Mouse (Mus musculus): ENCODE results near the gene Patl1. TPM values are rescaled to one million over a fixed set of nuclear protein-coding genes. Genes with fewer than 3 reads are reported as not detected.
"Not testable (repeated sequence)": the region's sequence is repeated elsewhere in the genome, so short reads cannot be mapped to it uniquely, and the experiment has no call there.

Patl1 gene
- 13.9 TPM for polyA plus RNA-seq (2012; fragmentation: generic; extraction: Trizol)

DNA sequence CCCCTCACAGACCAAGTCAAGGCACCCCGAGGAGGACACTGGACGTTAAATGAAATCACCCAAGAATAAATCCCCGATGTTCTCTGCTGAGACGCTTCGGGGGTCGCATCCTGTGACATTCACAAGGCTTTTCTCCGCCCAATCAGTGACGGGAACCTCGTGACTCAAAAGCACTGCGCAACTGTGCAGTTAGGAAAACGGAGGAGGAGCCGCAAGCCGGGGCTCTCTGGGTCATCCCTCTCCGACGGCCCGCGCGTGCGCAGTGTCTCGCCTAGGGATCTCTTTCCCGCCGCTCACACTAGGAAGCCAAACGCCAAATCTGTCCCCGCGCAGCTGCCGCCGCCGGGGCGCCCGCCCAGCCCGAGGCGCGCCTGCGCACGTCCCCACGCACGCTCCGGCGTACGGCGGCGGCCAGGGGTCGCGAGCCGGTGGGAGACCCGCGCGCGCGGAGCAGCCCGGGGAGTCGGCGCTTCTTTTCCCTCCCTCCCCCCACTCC is at the start of gene Patl1:
Gene Patl1 (plus strand): TSS at position 363 of the 496 bp plus-strand sequence.
- peak within 1 kb of the TSS; percentile 82 for H3K4me3 ChIP-seq
- H3K4me2 ChIP-seq (ENCODE audit: low read depth) = peak within 1 kb of the TSS; percentile 94
- H3K27me3 ChIP-seq (ENCODE audit: control insufficient read depth, insufficient read depth, insufficient read length) = no peaks in the 10 kb centered on the region
- TF ChIP-seq POLR2AphosphoS2 (IDR thresholded peaks at IDR 0.05; ENCODE audit: insufficient read length, low read depth) = peak; percentile 12
- TF ChIP-seq CEBPB (IDR thresholded peaks at IDR 0.05; ENCODE audit: insufficient read depth, poor library complexity, severe bottlenecking) = no peak
- TF ChIP-seq TCF12 (IDR thresholded peaks at IDR 0.05; ENCODE audit: insufficient read depth, poor library complexity, severe bottlenecking) = peak; percentile 26
- no peak for TF ChIP-seq MAX (IDR thresholded peaks at IDR 0.05; ENCODE audit: low read depth)
- peak in 2 of 3 experiments; percentile 91 to 96 for TF ChIP-seq MYOD1 (IDR thresholded peaks at IDR 0.05; ENCODE audit: control insufficient read depth in 1 of 3, insufficient read length in 2 of 3, low read depth in 2 of 3)
- TF ChIP-seq MYOG (IDR thresholded peaks at IDR 0.05; ENCODE audit: control insufficient read depth in 1 of 3, insufficient read depth in 1 of 3, insufficient read length in 2 of 3, low read depth in 2 of 3) = peak; percentile 66 to 92 (median 88)
- no peak for TF ChIP-seq E2F4 (IDR thresholded peaks at IDR 0.05; ENCODE audit: insufficient read depth)
- TF ChIP-seq POLR2A (IDR thresholded peaks at IDR 0.05; ENCODE audit: insufficient read length, low read depth) = peak; percentile 72
- TF ChIP-seq SRF (IDR thresholded peaks at IDR 0.05; ENCODE audit: control insufficient read depth, insufficient read length, low read depth) = peak; percentile 25
- no peak for TF ChIP-seq REST (IDR thresholded peaks at IDR 0.05; ENCODE audit: insufficient read depth, insufficient read length)
- TF ChIP-seq TCF3 (IDR thresholded peaks at IDR 0.05; ENCODE audit: insufficient read length, low read depth) = no peak
- TF ChIP-seq USF1 (IDR thresholded peaks at IDR 0.05; ENCODE audit: low read depth) = peak; percentile 71
- peaks cover 45% of the 10 kb centered on the region for H3K79me2 ChIP-seq (ENCODE audit: control insufficient read depth, insufficient read depth)
- H3ac ChIP-seq (ENCODE audit: control insufficient read depth, insufficient read length) = peak within 1 kb of the TSS; percentile 76
- peaks cover 10% of the 10 kb centered on the region for H3K36me3 ChIP-seq (ENCODE audit: control insufficient read depth, insufficient read depth)

DNA sequence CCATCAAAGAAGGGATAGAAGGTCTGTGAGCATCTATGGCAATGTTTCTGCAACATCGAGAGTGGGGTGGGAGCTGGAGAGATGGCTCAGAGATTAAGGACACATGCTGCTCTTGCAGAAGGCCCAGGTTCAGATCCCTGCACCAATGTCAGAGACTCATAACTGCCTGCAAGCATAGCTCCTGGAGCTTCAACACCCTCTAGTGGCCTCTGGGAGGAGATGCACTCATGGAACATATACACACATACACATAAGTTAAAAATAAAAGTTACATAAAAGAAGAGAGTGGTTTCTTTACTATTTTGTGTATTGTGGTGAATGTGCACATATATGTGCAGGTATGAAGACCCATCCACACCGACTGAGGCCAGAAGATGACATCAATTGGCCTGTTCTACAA is 44.4 kb upstream of the Patl1 start:
- H3K4me2 ChIP-seq (ENCODE audit: low read depth) = no peak overlapping the region
- TF ChIP-seq CEBPB (IDR thresholded peaks at IDR 0.05; ENCODE audit: insufficient read depth, poor library complexity, severe bottlenecking) = no peak
- no peak for TF ChIP-seq TCF3 (IDR thresholded peaks at IDR 0.05; ENCODE audit: insufficient read length, low read depth)
- TF ChIP-seq USF1 (IDR thresholded peaks at IDR 0.05; ENCODE audit: low read depth) = no peak
- no peak for TF ChIP-seq MYOG (IDR thresholded peaks at IDR 0.05; ENCODE audit: control insufficient read depth in 1 of 3, insufficient read depth in 1 of 3, insufficient read length in 2 of 3, low read depth in 2 of 3)
- no peak for TF ChIP-seq SRF (IDR thresholded peaks at IDR 0.05; ENCODE audit: control insufficient read depth, insufficient read length, low read depth)
- TF ChIP-seq TCF12 (IDR thresholded peaks at IDR 0.05; ENCODE audit: insufficient read depth, poor library complexity, severe bottlenecking) = no peak
- no peak for TF ChIP-seq MAX (IDR thresholded peaks at IDR 0.05; ENCODE audit: low read depth)
- no peak for TF ChIP-seq MYOD1 (IDR thresholded peaks at IDR 0.05; ENCODE audit: control insufficient read depth in 1 of 3, insufficient read length in 2 of 3, low read depth in 2 of 3)
- no peak for TF ChIP-seq POLR2A (IDR thresholded peaks at IDR 0.05; ENCODE audit: insufficient read length, low read depth)
- no peak for TF ChIP-seq REST (IDR thresholded peaks at IDR 0.05; ENCODE audit: insufficient read depth, insufficient read length)
- no peak for TF ChIP-seq E2F4 (IDR thresholded peaks at IDR 0.05; ENCODE audit: insufficient read depth)
- TF ChIP-seq POLR2AphosphoS2 (IDR thresholded peaks at IDR 0.05; ENCODE audit: insufficient read length, low read depth) = no peak
- no peak overlapping the region for H3K4me3 ChIP-seq
- H3K27me3 ChIP-seq (ENCODE audit: control insufficient read depth, insufficient read depth, insufficient read length) = no peaks in the 10 kb centered on the region
- no peak overlapping the region for H3ac ChIP-seq (ENCODE audit: control insufficient read depth, insufficient read length)
- H3K36me3 ChIP-seq (ENCODE audit: control insufficient read depth, insufficient read depth) = no peaks in the 10 kb centered on the region
- H3K79me2 ChIP-seq (ENCODE audit: control insufficient read depth, insufficient read depth) = no peaks in the 10 kb centered on the region

DNA sequence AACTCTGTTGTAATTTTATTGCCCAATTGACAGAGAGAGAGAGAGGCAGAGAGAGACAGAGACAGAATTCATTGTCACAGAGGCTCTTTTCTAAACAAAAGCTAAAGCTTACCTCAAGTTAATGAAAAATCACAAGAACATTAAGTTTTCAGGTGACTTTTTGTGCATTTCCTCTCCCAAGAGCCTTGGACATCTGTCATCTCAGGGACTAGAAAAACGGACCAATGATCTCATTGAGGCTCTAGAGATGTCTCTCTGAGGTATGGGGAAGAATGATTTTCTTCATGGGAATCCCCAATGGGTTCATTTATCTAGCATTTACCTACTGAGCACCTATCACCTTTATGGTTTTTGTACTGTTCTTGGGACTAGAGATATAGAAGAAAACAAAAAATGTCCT is 37.2 kb upstream of the Patl1 start, which contains the start of gene Olfr1419:
Gene Olfr1419 (minus strand): TSS at position 101 of the 400 bp plus-strand sequence.
- Histone ChIP-seq H3ac (ENCODE audit: control insufficient read depth, insufficient read length) (no peak within 1 kb of the TSS), H3K27me3 (ENCODE audit: control insufficient read depth, insufficient read depth, insufficient read length) (no peaks in the 10 kb centered on the region), H3K4me2 (ENCODE audit: low read depth) (no peak within 1 kb of the TSS), H3K79me2 (ENCODE audit: control insufficient read depth, insufficient read depth) (no peaks in the 10 kb centered on the region), H3K4me3 (no peak within 1 kb of the TSS), H3K36me3 (ENCODE audit: control insufficient read depth, insufficient read depth) (no peaks in the 10 kb centered on the region)
- no peak for TF ChIP-seq USF1 (IDR thresholded peaks at IDR 0.05; ENCODE audit: low read depth)
- TF ChIP-seq MAX (IDR thresholded peaks at IDR 0.05; ENCODE audit: low read depth) = no peak
- TF ChIP-seq TCF12 (IDR thresholded peaks at IDR 0.05; ENCODE audit: insufficient read depth, poor library complexity, severe bottlenecking) = no peak
- no peak for TF ChIP-seq REST (IDR thresholded peaks at IDR 0.05; ENCODE audit: insufficient read depth, insufficient read length)
- TF ChIP-seq POLR2A (IDR thresholded peaks at IDR 0.05; ENCODE audit: insufficient read length, low read depth) = no peak
- TF ChIP-seq E2F4 (IDR thresholded peaks at IDR 0.05; ENCODE audit: insufficient read depth) = no peak
- no peak for TF ChIP-seq MYOD1 (IDR thresholded peaks at IDR 0.05; ENCODE audit: control insufficient read depth in 1 of 3, insufficient read length in 2 of 3, low read depth in 2 of 3)
- TF ChIP-seq TCF3 (IDR thresholded peaks at IDR 0.05; ENCODE audit: insufficient read length, low read depth) = no peak
- no peak for TF ChIP-seq MYOG (IDR thresholded peaks at IDR 0.05; ENCODE audit: control insufficient read depth in 1 of 3, insufficient read depth in 1 of 3, insufficient read length in 2 of 3, low read depth in 2 of 3)
- TF ChIP-seq POLR2AphosphoS2 (IDR thresholded peaks at IDR 0.05; ENCODE audit: insufficient read length, low read depth) = no peak
- TF ChIP-seq SRF (IDR thresholded peaks at IDR 0.05; ENCODE audit: control insufficient read depth, insufficient read length, low read depth) = no peak
- no peak for TF ChIP-seq CEBPB (IDR thresholded peaks at IDR 0.05; ENCODE audit: insufficient read depth, poor library complexity, severe bottlenecking)

DNA sequence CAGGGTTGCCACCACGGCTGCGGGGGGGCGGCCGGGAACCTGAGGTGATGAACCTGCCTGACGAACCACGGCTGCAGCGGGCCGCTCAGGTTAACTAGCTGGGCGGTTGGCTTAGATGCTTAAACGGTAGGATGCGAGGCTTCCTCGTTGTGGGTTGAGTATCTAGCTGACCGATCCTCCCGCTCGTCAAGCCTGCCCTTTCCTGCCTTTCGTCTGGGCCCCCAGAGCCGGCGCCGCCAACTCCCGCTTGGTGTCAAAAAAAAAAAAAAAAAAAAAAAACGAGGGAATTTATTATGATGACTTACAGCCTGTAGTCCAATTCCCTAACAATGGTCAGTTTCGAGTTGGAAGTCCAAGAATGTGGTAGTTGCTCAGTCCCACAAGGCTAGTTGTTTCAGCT is 33.8 kb upstream of the Patl1 start:
- not testable (repeated sequence) for H3K27me3 ChIP-seq (ENCODE audit: control insufficient read depth, insufficient read depth, insufficient read length); H3ac ChIP-seq (ENCODE audit: control insufficient read depth, insufficient read length); H3K36me3 ChIP-seq (ENCODE audit: control insufficient read depth, insufficient read depth); H3K79me2 ChIP-seq (ENCODE audit: control insufficient read depth, insufficient read depth); H3K4me3 ChIP-seq; H3K4me2 ChIP-seq (ENCODE audit: low read depth)

DNA sequence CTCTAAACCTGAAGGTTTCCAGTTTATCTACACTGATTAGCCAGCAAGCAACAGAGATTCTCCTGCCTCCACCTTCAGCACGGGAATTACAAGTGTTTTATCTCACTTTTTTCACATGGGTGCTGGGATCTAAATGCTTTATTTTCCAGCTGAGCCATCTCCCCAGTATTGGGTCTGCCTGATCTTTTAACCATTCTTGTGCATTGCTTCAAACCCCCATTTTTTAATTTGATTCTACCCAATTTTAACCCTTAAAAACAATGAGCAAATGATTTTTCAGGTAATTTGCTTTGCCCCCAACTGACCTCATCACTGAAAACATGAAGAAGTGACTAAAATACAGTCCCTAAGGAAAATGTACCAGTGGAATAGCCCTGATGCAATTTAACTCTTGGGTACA is 25.9 kb upstream of the Patl1 start, which contains the start of gene Olfr1420:
Gene Olfr1420 (plus strand): TSS at position 301 of the 400 bp plus-strand sequence.
- Histone ChIP-seq H3K4me2 (ENCODE audit: low read depth) (no peak within 1 kb of the TSS), H3ac (ENCODE audit: control insufficient read depth, insufficient read length) (no peak within 1 kb of the TSS), H3K36me3 (ENCODE audit: control insufficient read depth, insufficient read depth) (no peaks in the 10 kb centered on the region), H3K27me3 (ENCODE audit: control insufficient read depth, insufficient read depth, insufficient read length) (no peaks in the 10 kb centered on the region), H3K79me2 (ENCODE audit: control insufficient read depth, insufficient read depth) (no peaks in the 10 kb centered on the region), H3K4me3 (no peak within 1 kb of the TSS)
- TF ChIP-seq MAX (IDR thresholded peaks at IDR 0.05; ENCODE audit: low read depth) (no peak), TCF12 (IDR thresholded peaks at IDR 0.05; ENCODE audit: insufficient read depth, poor library complexity, severe bottlenecking) (no peak), E2F4 (IDR thresholded peaks at IDR 0.05; ENCODE audit: insufficient read depth) (no peak), USF1 (IDR thresholded peaks at IDR 0.05; ENCODE audit: low read depth) (no peak), CEBPB (IDR thresholded peaks at IDR 0.05; ENCODE audit: insufficient read depth, poor library complexity, severe bottlenecking) (no peak), REST (IDR thresholded peaks at IDR 0.05; ENCODE audit: insufficient read depth, insufficient read length) (no peak), POLR2AphosphoS2 (IDR thresholded peaks at IDR 0.05; ENCODE audit: insufficient read length, low read depth) (no peak), SRF (IDR thresholded peaks at IDR 0.05; ENCODE audit: control insufficient read depth, insufficient read length, low read depth) (no peak)
